Mouse (Mus musculus): ENCODE measurements around the gene Fam178b.
"Not testable (repeated sequence)": the region's sequence is repeated elsewhere in the genome, so short reads cannot be mapped to it uniquely, and the experiment has no call there.

The Fam178b gene

GRCm38 (mm10) chr1:36546888-36547471, 136.0 kb downstream of the Fam178b start, which contains the start of gene Ankrd39:
TSS of gene Ankrd39 (minus strand) at chr1:36547445.
- peak; percentile 87 to 98 for DNase-seq (ENCODE audit: low spot score in 2 of 2)

GRCm38 (mm10) chr1:36545845-36546600, 137.0 kb downstream of the Fam178b start:
- DNase-seq (ENCODE audit: low spot score in 2 of 2) = no peak

GRCm38 (mm10) chr1:36545382-36545781, 137.6 kb downstream of the Fam178b start:
- no peak for DNase-seq (ENCODE audit: low spot score in 2 of 2)

GRCm38 (mm10) chr1:36542925-36543324, 140.1 kb downstream of the Fam178b start:
- DNase-seq (ENCODE audit: low spot score in 2 of 2) = no peak

- no peak for DNase-seq (ENCODE audit: low spot score in 2 of 2)
Measured at GRCm38 (mm10) chr1:36541844-36542243, 141.1 kb downstream of the Fam178b start.

GRCm38 (mm10) chr1:36540807-36541206, 142.2 kb downstream of the Fam178b start:
- no peak for DNase-seq (ENCODE audit: low spot score in 2 of 2)

GRCm38 (mm10) chr1:36540132-36540531, 142.9 kb downstream of the Fam178b start:
- DNase-seq (ENCODE audit: low spot score in 2 of 2) = no peak

GRCm38 (mm10) chr1:36539186-36539585, 143.8 kb downstream of the Fam178b start, which contains the start of gene Gm42417:
TSS of gene Gm42417 (minus strand) at chr1:36539429.
- DNase-seq (ENCODE audit: low spot score in 2 of 2) = no peak

- DNase-seq (ENCODE audit: low spot score in 2 of 2) = no peak
Measured at GRCm38 (mm10) chr1:36538727-36539126, 144.3 kb downstream of the Fam178b start.

GRCm38 (mm10) chr1:36536783-36537182, 146.2 kb downstream of the Fam178b start, which contains the start of gene Ankrd23:
TSS of gene Ankrd23 (minus strand) at chr1:36536883.
- DNase-seq (ENCODE audit: low spot score in 2 of 2) = not testable (repeated sequence)

- DNase-seq (ENCODE audit: low spot score in 2 of 2) = no peak
Measured at GRCm38 (mm10) chr1:36536397-36536728, 146.6 kb downstream of the Fam178b start.

GRCm38 (mm10) chr1:36535477-36536396, 147.2 kb downstream of the Fam178b start:
- DNase-seq (ENCODE audit: low spot score in 2 of 2) = no peak

GRCm38 (mm10) chr1:36534595-36535058, 148.4 kb downstream of the Fam178b start:
- DNase-seq (ENCODE audit: low spot score in 2 of 2) = no peak

- DNase-seq (ENCODE audit: low spot score in 2 of 2) = no peak
Measured at GRCm38 (mm10) chr1:36533546-36533945, 149.4 kb downstream of the Fam178b start.

- DNase-seq (ENCODE audit: low spot score in 2 of 2) = no peak
Measured at GRCm38 (mm10) chr1:36531461-36531860, 151.5 kb downstream of the Fam178b start.

GRCm38 (mm10) chr1:36530962-36531361, 152.0 kb downstream of the Fam178b start:
- DNase-seq (ENCODE audit: low spot score in 2 of 2) = no peak

- DNase-seq (ENCODE audit: low spot score in 2 of 2) = no peak
Measured at GRCm38 (mm10) chr1:36530485-36530884, 152.5 kb downstream of the Fam178b start.

GRCm38 (mm10) chr1:36529875-36530274, 153.1 kb downstream of the Fam178b start:
- DNase-seq (ENCODE audit: low spot score in 2 of 2) = no peak

- no peak for DNase-seq (ENCODE audit: low spot score in 2 of 2)
Measured at GRCm38 (mm10) chr1:36529274-36529673, 153.7 kb downstream of the Fam178b start.

- DNase-seq (ENCODE audit: low spot score in 2 of 2) = no peak
Measured at GRCm38 (mm10) chr1:36528351-36528750, 154.6 kb downstream of the Fam178b start.

GRCm38 (mm10) chr1:36526903-36527302, 156.1 kb downstream of the Fam178b start:
- no peak for DNase-seq (ENCODE audit: low spot score in 2 of 2)

- DNase-seq (ENCODE audit: low spot score in 2 of 2) = no peak
Measured at GRCm38 (mm10) chr1:36525774-36526173, 157.2 kb downstream of the Fam178b start.

Measured in urinary bladder, adult 18-20 months (tissue).